Mouse (Mus musculus): ENCODE data around the gene P2rx4. TPM values are rescaled to one million over a fixed set of nuclear protein-coding genes. Genes with fewer than 3 reads are reported as not detected.

P2rx4 gene
- total and polyA plus RNA-seq, 2 experiments from 2014 or later, result 22.3 to 54.2 TPM

DNA sequence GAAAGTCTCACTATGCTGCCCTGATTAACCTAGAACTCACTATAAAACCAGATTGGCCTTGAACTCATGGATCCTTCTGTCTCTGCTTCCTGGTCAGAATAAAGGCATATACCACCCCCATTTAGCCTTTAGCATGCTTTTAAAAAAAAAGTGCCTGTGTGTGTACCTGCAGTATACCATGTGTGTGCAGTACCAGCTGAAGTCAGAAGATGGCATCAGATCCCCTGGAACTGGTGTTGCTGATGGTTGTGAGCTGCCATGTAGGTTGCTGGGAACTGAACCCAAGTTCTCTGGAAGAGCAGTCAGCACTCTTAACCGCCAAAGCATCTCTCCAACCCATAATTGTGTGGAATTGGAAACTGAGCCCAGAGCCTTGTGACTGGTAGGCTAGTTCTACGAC lies 9.4 kb downstream of the P2rx4 start:
- Histone ChIP-seq H3K36me3 (replicated peaks; ENCODE audit: control insufficient read depth, insufficient read depth, low read length) (peaks cover 18% of the 10 kb centered on the region), H3K9ac (replicated peaks; ENCODE audit: low read depth, low read length) (no peak overlapping the region), H3K4me1 (ENCODE audit: control insufficient read depth, insufficient read depth) (no peaks in the 10 kb centered on the region), H3K4me3 (ENCODE audit: low read depth, low read length) (no peak overlapping the region), H3K4me2 (ENCODE audit: low read depth, low read length) (no peak overlapping the region), H3K27ac (ENCODE audit: low read depth) (no peak overlapping the region), H3K9me3 (replicated peaks; ENCODE audit: control insufficient read depth, low read length) (no peaks in the 10 kb centered on the region; the same call in 1 of the 2 replicates), H3K27me3 (ENCODE audit: control insufficient read depth, insufficient read depth, low read length) (no peaks in the 10 kb centered on the region)
- DNase-seq (ENCODE audit: low spot score) (no peak), ATAC-seq (ENCODE audit: insufficient read depth, low read depth) (no peak)
- WGBS, result 93% methylated on average over 2 of the region's 2 CpGs
- TF ChIP-seq CTCF (IDR thresholded peaks at IDR 0.05; ENCODE audit: low read depth) (no peak), EP300 (IDR thresholded peaks at IDR 0.05; ENCODE audit: low read depth) (no peak)

DNA sequence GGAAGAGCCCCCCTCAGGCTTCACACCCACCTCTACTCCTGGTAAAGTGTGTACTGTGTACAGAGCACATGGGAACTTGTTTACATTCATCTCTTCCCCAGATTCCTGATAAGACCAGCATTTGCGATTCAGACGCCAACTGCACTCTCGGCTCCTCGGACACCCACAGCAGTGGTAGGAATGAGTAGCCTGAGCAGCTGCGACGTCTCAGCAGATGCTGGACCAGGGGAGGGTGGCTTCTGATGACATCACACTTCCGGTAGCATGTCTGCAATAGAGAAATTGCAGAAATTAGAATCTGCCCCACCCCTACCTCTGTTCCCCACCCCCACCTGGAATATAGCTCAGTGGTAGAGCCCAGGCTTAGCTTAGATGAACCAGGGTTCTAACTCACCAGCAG lies 11.1 kb downstream of the P2rx4 start:
- ATAC-seq (ENCODE audit: insufficient read depth, low read depth), result 0 out of 2 replicates have a peak, but pooled peaks have one; percentile 14
- H3K9me3 ChIP-seq (replicated peaks; ENCODE audit: control insufficient read depth, low read length), result no peaks in the 10 kb centered on the region
- 56% methylated on average over 7 of the region's 7 CpGs for WGBS
- H3K36me3 ChIP-seq (replicated peaks; ENCODE audit: control insufficient read depth, insufficient read depth, low read length), result peaks cover 18% of the 10 kb centered on the region
- H3K9ac ChIP-seq (replicated peaks; ENCODE audit: low read depth, low read length), result no peak overlapping the region
- no peaks in the 10 kb centered on the region for H3K27me3 ChIP-seq (ENCODE audit: control insufficient read depth, insufficient read depth, low read length)
- no peaks in the 10 kb centered on the region for H3K4me1 ChIP-seq (ENCODE audit: control insufficient read depth, insufficient read depth)
- no peak overlapping the region for H3K27ac ChIP-seq (ENCODE audit: low read depth)
- no peak overlapping the region for H3K4me3 ChIP-seq (ENCODE audit: low read depth, low read length)
- no peak for TF ChIP-seq EP300 (IDR thresholded peaks at IDR 0.05; ENCODE audit: low read depth)
- no peak for TF ChIP-seq CTCF (IDR thresholded peaks at IDR 0.05; ENCODE audit: low read depth)
- no peak for DNase-seq (ENCODE audit: low spot score)
- no peak overlapping the region for H3K4me2 ChIP-seq (ENCODE audit: low read depth, low read length)

DNA sequence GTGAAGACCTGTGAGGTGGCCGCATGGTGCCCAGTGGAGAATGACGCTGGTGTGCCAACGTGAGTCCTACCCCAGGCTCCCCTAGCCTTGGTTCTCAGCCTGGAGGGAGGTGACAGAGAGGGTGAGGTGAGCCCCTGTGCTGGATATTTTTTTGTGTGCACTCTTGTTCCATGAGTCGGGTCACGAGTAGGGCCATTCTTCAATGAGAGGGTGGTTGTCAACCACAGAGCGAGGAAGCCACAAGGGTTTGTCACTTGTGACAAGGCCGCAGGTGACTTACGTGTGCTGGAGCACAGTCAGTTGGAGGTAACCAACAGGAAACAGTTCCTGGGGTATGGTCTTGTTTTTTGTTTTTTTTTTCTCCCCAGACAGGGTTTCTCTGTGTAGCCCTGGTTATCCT lies 11.8 kb downstream of the P2rx4 start:
- Histone ChIP-seq H3K27me3 (ENCODE audit: control insufficient read depth, insufficient read depth, low read length) (no peaks in the 10 kb centered on the region), H3K36me3 (replicated peaks; ENCODE audit: control insufficient read depth, insufficient read depth, low read length) (peaks cover 18% of the 10 kb centered on the region), H3K4me2 (ENCODE audit: low read depth, low read length) (no peak overlapping the region), H3K4me1 (ENCODE audit: control insufficient read depth, insufficient read depth) (no peaks in the 10 kb centered on the region), H3K27ac (ENCODE audit: low read depth) (no peak overlapping the region), H3K9me3 (replicated peaks; ENCODE audit: control insufficient read depth, low read length) (no peaks in the 10 kb centered on the region), H3K9ac (replicated peaks; ENCODE audit: low read depth, low read length) (no peak overlapping the region), H3K4me3 (ENCODE audit: low read depth, low read length) (no peak overlapping the region)
- ATAC-seq (ENCODE audit: insufficient read depth, low read depth) (no peak), DNase-seq (ENCODE audit: low spot score) (no peak)
- TF ChIP-seq EP300 (IDR thresholded peaks at IDR 0.05; ENCODE audit: low read depth), result no peak
- TF ChIP-seq CTCF (IDR thresholded peaks at IDR 0.05; ENCODE audit: low read depth), result no peak
- WGBS, result 88% methylated on average over 8 of the region's 8 CpGs

DNA sequence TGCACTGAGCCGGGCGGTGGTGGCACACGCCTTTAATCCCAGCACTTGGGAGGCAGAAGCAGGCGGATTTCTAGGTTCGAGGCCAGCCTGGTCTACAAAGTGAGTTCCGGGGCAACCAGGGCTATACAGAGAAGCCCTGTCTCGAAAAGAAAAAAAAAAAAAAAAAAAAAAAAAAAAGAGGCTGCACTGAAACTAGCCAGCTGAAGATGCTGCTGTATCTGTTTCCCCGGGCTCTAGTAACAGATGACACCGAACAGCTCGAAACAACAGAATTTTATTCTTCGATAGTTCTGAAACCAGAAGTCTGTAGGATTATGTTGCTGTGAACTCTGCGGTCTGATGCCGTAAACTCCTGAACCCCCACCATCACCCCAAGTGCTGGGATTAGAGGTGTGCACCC lies 18.1 kb downstream of the P2rx4 start:
- 82% methylated on average over 13 of the region's 13 CpGs for WGBS
- TF ChIP-seq EP300 (IDR thresholded peaks at IDR 0.05; ENCODE audit: low read depth) (no peak), CTCF (IDR thresholded peaks at IDR 0.05; ENCODE audit: low read depth) (no peak)
- no peak overlapping the region for H3K4me3 ChIP-seq (ENCODE audit: low read depth, low read length)
- H3K36me3 ChIP-seq (replicated peaks; ENCODE audit: control insufficient read depth, insufficient read depth, low read length), result 0 out of 2 replicates have a peak, but pooled peaks cover 4% of the 10 kb centered on the region
- no peak for DNase-seq (ENCODE audit: low spot score)
- H3K9ac ChIP-seq (replicated peaks; ENCODE audit: low read depth, low read length), result no peak overlapping the region
- H3K4me1 ChIP-seq (ENCODE audit: control insufficient read depth, insufficient read depth), result no peaks in the 10 kb centered on the region
- no peaks in the 10 kb centered on the region for H3K9me3 ChIP-seq (replicated peaks; ENCODE audit: control insufficient read depth, low read length)
- no peaks in the 10 kb centered on the region for H3K27me3 ChIP-seq (ENCODE audit: control insufficient read depth, insufficient read depth, low read length)
- H3K4me2 ChIP-seq (ENCODE audit: low read depth, low read length), result no peak overlapping the region
- H3K27ac ChIP-seq (ENCODE audit: low read depth), result no peak overlapping the region
- ATAC-seq (ENCODE audit: insufficient read depth, low read depth), result no peak

DNA sequence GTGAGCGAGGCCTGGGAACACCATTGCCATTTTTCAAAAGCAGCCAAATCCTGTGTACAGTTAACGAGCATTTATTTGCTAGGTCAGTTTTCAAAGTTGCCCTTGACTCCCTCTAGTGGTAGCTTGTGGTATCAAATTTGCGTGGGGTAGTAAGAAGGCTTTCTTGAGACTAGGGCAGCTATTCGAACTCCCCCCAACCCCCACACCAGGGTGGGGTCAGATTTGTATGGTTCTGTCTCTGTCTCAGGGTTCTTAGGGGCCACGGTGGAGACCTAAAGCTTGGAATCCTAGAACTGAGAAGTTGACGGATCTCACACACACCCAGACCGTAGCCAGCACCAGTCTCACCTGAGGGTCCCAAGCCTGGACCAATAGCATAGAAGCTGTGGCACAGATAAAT lies 18.7 kb downstream of the P2rx4 start:
- H3K9ac ChIP-seq (replicated peaks; ENCODE audit: low read depth, low read length), result no peak overlapping the region
- H3K4me1 ChIP-seq (ENCODE audit: control insufficient read depth, insufficient read depth), result no peaks in the 10 kb centered on the region
- H3K36me3 ChIP-seq (replicated peaks; ENCODE audit: control insufficient read depth, insufficient read depth, low read length), result 0 out of 2 replicates have a peak, but pooled peaks cover 4% of the 10 kb centered on the region
- H3K4me3 ChIP-seq (ENCODE audit: low read depth, low read length), result no peak overlapping the region
- H3K27me3 ChIP-seq (ENCODE audit: control insufficient read depth, insufficient read depth, low read length), result no peaks in the 10 kb centered on the region
- DNase-seq (ENCODE audit: low spot score), result peak; percentile 56
- H3K4me2 ChIP-seq (ENCODE audit: low read depth, low read length), result no peak overlapping the region
- peak; percentile 53 for ATAC-seq (ENCODE audit: insufficient read depth, low read depth)
- TF ChIP-seq CTCF (IDR thresholded peaks at IDR 0.05; ENCODE audit: low read depth) (peak; percentile 83), EP300 (IDR thresholded peaks at IDR 0.05; ENCODE audit: low read depth) (no peak)
- no peak overlapping the region for H3K27ac ChIP-seq (ENCODE audit: low read depth)
- 19% methylated on average over 7 of the region's 7 CpGs for WGBS
- H3K9me3 ChIP-seq (replicated peaks; ENCODE audit: control insufficient read depth, low read length), result no peaks in the 10 kb centered on the region

DNA sequence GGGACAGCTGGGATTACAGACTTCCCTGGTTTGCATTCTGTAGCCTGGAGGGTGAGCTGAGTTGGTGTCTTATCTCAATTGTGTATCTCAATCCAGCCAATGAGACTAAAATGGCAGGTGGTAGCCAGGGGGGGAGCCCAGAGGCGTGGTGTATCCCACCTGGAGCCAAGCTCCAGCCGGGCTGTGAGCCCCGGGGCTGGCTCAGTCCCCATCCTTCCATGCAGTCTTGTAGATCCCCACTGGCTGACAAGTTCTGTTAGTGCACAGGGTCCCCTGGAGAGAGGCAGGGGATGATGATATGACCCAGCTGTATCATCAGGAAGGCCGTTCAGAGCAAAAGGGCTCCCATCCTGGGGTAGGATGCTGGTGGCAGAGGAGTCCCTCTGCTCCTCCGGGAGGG lies 19.3 kb downstream of the P2rx4 start:
- DNase-seq (ENCODE audit: low spot score) (no peak), ATAC-seq (ENCODE audit: insufficient read depth, low read depth) (no peak; the same call in 1 of the 2 replicates)
- no peak overlapping the region for H3K27ac ChIP-seq (ENCODE audit: low read depth)
- WGBS, result 65% methylated on average over 5 of the region's 5 CpGs
- H3K4me1 ChIP-seq (ENCODE audit: control insufficient read depth, insufficient read depth), result no peaks in the 10 kb centered on the region
- H3K4me2 ChIP-seq (ENCODE audit: low read depth, low read length), result no peak overlapping the region
- no peak overlapping the region for H3K9ac ChIP-seq (replicated peaks; ENCODE audit: low read depth, low read length)
- TF ChIP-seq CTCF (IDR thresholded peaks at IDR 0.05; ENCODE audit: low read depth), result no peak
- no peak for TF ChIP-seq EP300 (IDR thresholded peaks at IDR 0.05; ENCODE audit: low read depth)
- H3K36me3 ChIP-seq (replicated peaks; ENCODE audit: control insufficient read depth, insufficient read depth, low read length), result 0 out of 2 replicates have a peak, but pooled peaks cover 4% of the 10 kb centered on the region
- H3K9me3 ChIP-seq (replicated peaks; ENCODE audit: control insufficient read depth, low read length), result no peaks in the 10 kb centered on the region
- no peaks in the 10 kb centered on the region for H3K27me3 ChIP-seq (ENCODE audit: control insufficient read depth, insufficient read depth, low read length)
- H3K4me3 ChIP-seq (ENCODE audit: low read depth, low read length), result no peak overlapping the region

Data from heart, postnatal 0 days (tissue).